Mouse (Mus musculus): ENCODE measurements at regions not wholly inside any gene's neighbourhood (a gene's known extent, or its start where the extent isn't known, plus 50 kb on each side); places are given as distances from the start of the nearest gene placed in this dataset.

DNA sequence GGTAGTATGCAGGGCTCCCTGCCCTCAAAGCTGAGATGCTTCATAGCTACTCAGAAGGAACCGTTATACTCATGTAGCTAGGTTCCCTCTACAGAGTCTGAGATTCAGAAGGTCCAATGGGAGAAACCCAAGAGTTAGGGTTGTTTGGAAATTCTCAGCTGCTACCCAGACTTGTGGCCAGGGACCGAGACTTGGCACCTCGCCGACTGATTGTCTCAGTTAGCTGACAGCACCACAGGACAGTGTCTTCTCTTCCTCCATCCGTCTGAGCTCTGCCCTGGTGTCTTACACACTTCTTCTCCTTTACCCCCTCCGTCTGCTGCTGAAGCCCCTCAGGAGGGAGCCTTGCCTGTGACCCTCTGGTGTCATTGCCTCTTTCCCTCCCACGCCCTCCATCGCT lies 329.6 kb upstream of the Prox1 start:
- no peak for DNase-seq

DNA sequence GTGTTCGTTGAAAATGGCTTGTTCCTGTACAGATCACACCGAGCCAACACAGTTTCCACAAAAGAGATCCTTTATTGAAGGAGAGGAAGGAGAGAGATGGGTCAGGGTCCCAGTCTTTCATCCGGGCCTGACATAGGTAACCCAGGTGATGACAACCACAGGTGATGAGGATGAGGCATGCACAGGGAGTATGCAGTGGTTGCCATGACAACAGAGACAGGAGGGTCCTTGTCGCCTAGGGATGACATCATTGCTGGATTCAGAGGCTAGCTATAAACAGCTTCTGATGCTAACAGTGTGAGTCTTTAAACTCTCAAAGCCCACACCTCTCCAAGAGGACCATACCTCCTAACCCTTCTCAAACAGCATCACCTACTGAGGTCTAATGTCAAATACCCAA lies 327.0 kb upstream of the Prox1 start:
- no peak for DNase-seq

DNA sequence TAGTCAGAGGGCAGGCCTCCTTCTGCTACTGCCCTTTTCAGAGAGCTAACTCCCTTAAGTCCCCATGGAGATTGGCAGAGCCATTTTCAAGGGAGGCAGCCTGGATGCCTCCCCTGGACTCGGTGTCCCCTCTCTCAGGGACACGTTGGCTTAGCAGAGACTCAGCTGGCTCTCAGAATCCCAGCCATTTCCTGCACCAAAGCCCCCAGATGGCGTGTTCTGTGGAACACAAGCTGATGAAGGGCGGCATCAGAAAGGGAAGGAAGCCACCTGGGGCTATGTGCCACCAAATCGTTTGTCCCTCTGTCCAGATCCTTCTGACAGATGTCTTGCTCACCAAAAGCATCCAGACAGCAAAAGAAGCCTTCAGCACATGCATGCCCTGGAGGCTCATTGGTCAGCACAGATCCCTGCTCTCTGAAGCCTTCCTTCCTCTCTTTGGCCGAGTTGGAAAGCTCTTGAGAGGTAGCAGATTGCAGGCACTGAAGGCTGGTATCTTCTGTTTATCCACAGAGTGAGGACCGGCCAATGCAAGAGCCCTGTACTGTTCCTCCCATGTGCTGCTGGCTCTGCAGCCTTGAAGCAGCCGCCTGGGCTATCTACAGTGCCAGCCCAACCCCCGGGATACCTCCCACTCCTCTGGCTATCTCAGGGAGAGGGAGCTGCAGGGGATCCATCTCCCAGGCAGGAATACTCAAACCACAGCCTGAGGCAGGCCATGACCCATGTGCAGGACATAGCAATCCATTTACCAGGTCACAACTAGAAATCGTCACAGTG lies 325.4 kb upstream of the Prox1 start:
- DNase-seq, result no peak

DNA sequence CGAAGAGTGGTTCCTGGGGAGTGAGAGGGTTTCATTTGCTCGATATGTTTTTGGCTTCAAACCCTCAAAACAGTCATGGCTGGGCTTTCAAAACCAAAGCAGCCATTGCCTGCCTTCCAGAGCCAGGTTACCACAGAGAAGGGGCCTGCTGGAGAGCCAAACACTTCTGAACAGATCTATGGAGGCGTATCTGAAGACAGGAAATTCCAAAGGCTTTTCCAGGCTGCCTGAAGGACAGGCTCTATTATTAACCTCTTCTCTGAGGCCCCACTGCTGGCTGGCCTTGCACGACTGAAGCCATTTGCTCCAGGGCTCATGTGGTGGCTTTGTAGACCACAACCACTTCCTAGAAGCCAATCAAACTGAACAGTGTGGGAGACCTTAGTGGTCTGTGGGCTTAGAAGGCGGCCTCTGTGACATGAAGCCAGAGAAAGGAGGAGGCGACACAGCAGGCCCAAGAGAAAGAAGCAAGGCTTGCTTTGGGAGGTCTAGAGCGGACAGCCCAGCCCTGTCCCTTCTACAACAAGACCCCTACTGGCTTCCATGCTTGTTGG lies 316.1 kb upstream of the Prox1 start:
- no peak for DNase-seq

DNA sequence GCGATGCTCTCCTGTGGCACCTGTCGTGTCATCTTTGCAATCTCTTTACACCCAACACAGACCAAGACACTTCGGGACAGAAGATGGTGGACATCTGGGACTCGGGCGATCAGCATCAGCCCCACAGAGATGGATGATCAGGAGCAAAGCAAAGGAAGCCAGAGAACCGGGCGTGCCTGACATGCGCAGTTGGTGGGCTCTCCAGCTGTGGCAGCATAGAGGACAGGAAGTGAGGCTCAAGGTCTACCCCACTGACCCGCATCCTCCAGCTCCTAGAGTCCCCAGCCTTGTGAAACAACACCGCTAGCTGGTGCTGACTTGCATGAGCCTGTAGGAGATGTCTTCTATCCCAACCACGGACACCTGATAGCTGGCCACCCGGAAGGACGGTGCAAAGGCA lies 312.9 kb upstream of the Prox1 start:
- DNase-seq, result no peak

DNA sequence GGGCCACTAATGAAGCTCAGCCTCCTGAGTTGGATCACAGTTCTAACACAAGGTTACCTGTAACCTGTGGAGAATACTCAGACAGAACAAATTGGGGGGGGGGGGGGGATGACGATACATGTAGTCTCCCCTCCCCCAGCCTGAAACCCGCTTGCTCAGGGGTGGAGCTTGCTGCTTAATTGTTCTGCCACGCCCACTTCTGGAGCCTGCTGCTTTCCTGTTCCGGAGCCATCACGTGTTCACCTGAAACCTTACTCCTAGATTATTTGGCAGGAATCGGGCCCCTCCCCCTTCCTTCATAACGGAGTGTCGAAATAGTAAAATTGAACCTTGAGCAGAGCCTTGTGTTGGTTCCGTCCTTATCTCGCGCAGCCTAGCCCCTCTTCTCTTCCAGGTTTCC lies 310.6 kb upstream of the Prox1 start:
- no peak for DNase-seq

DNA sequence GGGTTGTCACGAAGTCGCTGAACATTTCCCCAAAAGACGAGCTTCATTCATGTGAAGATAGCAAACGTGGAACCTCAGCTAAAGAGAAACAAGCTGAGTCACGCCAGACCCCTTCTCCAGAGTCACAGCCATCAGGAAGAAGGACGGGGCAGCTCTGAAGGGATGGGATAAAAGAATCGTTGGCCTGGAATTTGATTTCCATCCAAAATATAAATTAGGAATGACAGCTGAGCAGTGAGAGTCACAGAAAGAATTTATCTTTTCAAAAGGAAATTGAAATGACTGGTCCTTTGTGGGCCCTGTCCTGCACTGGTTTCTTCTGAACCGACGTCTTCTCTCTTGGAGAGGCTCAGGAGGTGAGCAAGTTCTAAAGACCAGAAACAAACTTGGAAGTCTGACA lies 310.1 kb upstream of the Prox1 start:
- DNase-seq, result no peak

DNA sequence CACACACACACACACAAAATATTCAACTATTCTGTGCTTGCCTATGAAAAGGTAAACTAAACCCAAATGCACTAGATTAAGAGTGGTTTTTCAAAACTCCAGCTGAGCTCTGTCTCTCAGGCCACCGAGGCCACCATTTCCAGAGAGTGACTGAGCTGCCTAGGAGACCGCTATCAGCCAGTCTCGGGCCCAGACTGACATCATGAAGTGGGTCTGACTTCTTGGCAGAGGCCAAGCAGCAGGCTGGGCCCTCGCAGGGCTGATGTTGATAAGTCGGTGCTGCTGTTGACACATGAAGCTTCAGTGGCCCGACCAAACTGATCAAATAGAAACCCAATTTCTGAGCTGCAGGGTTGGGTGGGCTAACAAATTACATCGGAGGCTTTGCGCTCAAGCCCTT lies 302.2 kb upstream of the Prox1 start:
- DNase-seq, result peak; percentile 42

DNA sequence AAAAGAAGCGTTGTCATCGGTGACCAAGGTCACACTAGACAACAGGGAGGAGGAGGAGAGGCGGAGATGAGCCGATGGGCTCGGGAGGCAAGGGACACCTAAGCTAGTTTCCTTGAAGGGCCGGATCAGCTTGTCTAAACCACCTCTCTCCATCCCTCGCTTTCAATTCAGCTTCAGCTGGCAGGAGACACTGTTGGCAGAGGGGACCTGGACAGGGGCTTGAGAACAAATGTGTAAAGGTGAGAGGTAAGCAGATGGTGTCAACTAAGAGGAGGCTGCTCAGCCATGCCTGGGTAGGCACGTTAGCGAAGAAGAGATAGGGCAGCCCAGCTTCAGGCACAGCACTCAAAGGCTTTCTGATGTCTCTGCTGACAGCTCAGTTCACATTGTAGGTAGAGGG lies 299.8 kb upstream of the Prox1 start:
- DNase-seq, result no peak

DNA sequence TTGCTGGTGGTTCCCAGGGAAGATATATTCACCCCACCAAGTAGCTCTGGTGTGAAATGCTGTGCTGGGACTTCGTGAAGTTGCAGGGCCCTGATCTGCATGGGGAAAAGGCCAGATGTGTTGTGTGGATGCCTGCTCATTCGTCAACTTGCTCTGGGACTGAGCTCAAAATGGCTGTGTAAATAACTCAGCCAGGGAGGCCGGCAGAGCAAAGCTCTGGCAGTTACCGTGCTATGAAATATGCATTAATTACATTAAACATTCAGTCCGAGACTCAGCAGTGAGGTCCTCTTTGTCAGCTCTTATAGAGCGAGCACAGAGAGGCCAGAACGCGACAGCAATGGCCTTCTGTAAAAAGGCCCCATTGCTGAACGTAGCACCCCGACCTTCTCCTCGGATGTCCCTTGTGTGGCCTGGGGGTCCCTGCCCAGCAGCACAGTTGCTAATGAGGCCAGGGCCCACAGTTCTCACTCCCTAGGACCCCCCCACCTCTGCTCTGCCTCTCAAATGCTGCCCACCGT lies 287.1 kb upstream of the Prox1 start:
- no peak for DNase-seq

DNA sequence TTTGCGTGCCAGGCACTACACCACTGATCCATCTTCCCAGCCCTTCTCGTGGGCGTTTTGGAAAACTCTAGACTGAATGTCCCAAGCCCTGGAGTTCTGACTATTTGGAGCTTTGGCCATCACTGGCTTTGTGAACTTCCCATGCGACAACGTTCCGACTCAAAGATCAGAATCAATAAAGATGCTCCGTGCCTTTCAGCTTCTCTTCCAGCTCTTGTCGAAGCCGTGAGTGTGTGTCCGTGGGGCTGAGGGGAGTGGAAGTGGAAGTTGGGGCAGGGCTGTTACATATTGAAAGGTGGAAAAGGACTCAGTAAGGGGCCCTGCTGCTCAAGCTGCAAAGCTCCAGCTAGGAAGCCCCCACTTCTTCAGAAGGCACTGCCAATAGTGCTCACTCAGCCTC lies 283.0 kb upstream of the Prox1 start:
- DNase-seq, result no peak

DNA sequence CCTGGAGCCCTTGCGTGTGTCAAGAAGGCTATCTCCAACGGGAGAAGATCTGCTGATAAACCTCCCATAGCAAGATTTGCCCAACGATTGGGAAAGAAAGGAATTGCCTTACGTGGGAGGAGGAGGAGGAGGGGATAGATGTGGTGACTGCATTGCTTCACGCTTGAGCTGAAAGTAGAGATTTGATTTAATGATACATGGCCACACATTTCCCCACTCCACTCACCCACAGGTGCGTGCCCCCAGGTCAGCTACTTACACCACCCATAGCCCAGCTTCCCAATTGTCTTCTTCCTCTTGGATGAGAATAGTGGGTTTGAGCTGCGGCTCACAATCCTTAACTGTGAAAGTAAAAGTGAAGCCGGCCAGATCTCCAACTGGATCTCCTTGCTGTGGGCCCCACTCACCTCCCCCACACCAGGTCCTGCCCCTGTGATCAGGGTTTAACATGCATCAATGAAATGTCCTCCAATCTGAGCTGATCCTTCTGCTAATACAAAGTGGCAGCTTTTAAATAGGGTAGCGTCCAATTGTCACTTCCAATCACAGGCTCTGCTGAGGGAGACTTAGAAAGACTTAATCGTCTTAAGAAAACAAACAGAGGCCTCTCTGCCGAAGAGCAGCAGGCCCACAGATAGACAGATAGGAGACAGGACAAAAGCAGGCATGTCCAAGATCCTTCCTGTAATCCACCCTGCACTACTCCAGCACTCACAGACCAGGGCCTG lies 281.8 kb upstream of the Prox1 start:
- DNase-seq, result no peak

DNA sequence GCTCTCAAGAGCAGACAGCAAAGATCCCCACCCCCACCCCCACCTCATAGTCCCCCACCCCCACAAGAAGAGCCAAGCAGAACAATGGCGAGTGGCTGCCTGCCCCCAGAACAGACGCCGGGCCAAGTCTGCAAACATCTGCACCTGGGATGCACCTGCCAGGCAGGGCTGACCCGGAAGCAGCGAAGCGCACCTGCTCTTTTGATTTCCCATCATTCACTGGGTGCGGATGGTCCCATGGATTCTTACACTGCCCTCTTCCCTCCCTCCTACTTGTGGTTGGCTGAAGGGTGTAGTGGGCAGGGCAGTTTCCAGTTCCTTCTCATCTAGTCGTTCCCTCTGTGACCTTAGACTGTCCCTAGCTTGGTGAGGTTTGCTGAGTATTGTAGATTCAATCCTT lies 277.7 kb upstream of the Prox1 start:
- DNase-seq, result no peak

DNA sequence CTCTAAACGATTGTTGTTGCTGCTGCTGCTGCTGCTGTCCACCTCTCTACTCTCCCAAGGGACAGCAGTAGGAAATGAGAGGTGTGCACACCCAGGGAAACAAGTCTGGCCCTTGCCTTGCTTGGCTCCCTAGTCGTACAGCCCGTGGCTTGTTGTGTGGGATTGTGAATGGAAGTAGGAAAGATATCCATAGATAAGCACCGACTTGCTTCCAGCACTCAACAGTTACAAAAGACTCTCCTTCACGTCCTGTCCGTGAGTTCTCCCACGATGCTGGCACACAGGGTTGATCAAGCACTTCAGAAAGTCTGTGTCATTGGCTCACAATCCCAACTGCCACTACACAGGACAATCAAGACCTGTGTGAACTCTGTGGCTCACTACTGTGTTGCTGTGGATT lies 276.7 kb upstream of the Prox1 start:
- no peak for DNase-seq

DNA sequence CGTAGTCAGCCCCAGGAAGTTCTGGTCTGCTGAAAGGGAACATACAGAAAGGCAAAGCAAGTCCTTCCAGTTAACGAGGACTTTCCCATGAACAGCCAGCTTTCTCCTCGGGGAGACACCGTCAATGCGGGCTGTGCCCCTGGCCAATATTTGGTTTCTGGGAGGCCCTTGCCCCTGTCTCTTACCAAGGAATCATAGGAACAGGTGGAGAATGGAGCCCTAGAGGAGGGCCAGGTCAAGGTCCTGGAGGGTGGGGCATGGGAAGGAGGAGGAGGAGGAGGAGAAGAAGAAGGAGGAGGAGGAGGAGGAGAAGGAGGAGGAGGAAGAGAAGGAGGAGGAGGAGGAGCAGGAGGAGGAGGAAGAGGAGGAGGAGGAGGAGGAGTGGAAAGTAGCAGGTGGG lies 276.2 kb upstream of the Prox1 start:
- no peak for DNase-seq

DNA sequence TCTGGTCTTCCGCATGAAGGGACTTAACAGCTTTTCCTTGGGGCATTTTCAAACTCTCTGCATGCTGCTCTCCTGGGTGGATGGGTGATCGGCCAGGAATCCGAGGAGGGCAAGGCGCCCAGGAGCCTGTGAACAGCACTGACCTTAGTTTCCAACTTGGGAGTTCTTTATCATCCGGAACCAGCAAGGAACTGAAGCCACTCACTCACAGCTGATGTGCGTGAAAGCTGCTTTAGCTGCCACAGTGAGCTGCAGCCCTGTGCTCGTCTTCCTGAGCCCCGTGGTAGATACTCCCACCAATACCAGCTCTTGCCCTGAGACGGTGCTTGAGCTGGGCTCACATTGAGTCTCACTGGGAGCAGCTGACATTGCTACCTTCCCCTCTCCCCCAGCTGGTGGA lies 273.9 kb upstream of the Prox1 start:
- no peak for DNase-seq

DNA sequence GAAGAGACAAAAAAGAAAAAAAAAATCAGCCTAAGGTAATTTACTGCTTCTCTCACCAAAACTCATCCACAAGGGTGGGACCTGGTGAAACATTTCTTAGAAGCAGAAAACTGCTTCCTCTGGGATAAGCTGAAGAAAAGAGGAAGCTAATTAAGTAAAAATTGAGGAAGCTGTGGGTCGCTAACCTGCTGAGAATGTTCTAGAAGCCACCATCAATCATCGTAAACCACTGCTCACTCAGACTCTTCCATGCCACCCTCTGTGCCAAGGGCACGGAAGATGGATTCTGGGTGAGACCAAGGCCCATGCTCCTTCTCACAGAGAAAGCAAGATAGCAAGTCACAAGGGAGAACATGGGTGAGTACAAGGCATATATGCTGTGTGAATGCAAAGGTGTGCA lies 272.7 kb upstream of the Prox1 start:
- no peak for DNase-seq

DNA sequence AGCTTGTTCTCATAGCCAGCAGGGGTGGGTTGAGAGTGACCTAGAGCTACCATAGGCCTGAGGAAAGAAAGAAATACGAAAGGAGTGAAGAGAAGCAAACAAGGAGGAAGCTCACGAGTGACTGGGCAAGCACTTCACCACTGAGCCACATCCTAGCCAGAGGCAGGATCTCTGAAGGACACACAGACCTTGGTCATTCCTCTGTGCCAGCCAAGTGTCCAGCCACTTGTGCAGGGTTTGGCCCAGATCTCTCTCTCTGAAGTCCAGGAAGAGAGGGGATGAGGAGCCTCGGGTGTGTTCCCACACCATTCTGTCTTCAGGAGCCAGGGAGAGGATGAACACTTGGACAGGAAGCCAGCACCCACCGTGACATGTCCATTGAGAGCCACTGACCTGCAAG lies 271.7 kb upstream of the Prox1 start:
- DNase-seq, result no peak

DNA sequence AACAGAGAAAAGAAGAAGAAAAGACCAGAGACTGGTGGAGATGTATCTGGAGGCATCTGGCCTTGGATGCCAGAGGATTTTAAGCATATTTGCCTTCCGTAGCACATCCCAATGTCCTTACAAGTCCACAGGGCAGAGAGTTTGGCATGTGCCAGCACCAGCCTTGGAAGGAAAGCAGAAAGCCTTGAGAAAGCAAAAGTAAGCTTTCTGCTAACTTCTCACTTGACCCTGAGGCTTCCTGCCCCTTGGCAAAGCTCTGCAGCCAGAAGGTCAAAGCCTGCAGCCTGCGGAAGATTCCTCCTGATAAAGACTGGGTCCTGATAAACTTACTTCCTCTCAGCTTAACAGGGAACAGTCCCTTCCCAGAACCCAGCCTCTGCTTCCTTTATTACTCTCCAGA lies 268.3 kb upstream of the Prox1 start:
- no peak for DNase-seq

DNA sequence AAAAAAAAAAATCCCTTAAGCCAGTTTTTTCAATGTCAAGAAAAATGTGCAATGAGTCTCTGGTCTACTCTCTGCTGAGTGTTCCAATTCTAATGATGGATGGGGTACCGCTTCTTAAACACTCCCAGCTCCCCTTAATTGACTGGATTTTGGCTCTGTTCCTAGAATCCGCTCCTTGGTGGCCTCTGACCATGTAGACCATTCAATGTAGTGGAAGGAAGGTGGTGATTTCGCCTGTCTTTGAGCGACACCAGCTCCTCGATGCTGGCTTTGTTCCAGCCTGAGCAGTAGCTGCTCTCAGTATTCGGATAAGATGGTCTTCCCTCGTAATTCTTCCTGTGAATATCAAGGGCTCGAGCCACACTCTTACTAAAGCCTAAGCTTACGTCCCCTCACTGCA lies 252.4 kb upstream of the Prox1 start:
- DNase-seq, result peak; percentile 22

DNA sequence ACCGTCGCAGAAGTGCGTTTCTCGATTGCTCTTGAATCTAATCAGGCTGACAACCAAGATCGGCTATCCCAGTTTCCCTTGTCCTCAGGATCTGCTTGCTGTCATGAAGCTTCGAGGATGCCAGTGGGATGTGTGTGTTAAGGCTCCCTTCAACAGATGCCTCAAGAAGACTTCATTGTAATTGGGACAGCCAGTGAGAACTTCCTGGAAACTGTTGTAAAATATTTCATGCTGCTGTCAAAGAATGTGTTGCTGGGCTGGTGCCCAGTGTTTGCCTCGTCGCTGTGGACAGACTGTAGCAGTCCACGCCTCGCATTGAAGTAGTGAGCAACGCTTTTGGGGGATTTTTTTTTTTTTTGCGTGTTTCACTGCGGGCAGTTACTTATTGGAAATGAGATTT lies 249.2 kb upstream of the Prox1 start:
- peak; percentile 63 for DNase-seq

DNA sequence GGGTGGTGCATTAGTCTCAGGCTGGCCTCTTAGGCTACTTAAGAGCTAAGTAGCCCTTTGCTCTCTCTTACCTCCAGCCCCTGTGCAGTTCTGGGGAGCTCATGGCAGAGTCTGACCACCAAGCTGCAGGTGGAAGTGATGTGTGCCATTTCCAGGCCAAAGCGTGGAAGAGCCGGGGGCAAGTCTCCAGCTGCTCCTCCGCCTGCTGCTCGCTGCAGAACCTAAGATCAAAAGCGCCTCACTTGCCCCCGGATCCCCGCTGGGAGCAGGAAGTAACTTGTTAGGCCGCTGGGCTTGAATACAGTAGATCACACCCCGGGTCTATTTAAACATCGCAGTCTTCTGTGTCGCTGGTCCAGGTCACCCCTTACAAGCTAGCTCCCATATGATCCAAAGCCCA lies 246.8 kb upstream of the Prox1 start:
- no peak for DNase-seq

DNA sequence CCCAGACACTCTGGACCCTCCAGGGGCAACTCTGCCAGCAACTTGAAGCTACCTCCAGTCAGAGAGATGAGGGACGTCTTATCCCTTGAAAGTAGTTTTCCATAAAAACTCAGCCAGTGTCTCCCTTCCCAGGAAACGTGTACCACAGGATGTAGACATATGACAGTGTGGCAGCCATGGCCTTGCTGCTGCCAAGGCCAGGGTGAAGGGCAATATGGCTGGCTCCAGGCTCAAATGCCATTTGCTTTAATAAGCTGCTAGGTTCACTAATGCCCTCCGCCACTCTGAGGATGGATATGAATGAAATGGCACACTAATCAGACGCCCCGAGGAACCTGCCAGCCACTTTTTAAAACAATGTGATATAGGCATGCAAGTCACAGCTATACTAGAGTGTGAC lies 241.2 kb upstream of the Prox1 start:
- DNase-seq, result no peak

DNA sequence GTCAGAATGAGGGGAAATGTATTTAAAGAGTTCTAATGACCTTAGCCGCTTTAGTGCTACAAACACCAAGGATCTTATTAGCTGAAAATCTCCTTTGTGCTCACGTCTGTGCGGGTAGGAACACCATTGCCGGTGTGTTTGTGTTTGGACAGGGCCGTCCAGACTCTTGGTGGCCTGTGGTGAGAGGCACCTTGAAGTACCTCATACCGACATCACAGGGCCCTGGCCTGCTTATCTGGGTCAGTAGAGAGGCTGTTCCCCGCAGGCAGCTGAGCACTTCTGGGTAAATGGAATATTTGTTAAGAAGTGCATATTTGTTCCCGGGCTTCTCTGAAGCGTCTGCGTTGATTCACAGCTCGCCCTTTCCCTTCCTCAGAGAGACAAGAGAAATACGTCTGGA lies 232.8 kb upstream of the Prox1 start:
- no peak for DNase-seq
